Mouse (Mus musculus) brain, adult 10 weeks (tissue): ENCODE data around the gene Fam69b. TPM values are rescaled to one million over a fixed set of nuclear protein-coding genes. Genes with fewer than 3 reads are reported as not detected.

Source experiments
- polyA plus RNA-seq: library from polyadenylated mRNA; stranded (reverse); fragments of 350-450 nt; fragmentation: Illumina TruSeq; extraction: RNeasy Lipid Tissue Mini Kit (QIAGEN cat#74804); gene quantifications from one replicate; pipeline ENCODE4 v1.2.3, GENCODE M21; 2015; ENCODE audit warnings: low read depth, low replicate concordance

Gene Fam69b
- 82.0 TPM for polyA plus RNA-seq

DNA sequence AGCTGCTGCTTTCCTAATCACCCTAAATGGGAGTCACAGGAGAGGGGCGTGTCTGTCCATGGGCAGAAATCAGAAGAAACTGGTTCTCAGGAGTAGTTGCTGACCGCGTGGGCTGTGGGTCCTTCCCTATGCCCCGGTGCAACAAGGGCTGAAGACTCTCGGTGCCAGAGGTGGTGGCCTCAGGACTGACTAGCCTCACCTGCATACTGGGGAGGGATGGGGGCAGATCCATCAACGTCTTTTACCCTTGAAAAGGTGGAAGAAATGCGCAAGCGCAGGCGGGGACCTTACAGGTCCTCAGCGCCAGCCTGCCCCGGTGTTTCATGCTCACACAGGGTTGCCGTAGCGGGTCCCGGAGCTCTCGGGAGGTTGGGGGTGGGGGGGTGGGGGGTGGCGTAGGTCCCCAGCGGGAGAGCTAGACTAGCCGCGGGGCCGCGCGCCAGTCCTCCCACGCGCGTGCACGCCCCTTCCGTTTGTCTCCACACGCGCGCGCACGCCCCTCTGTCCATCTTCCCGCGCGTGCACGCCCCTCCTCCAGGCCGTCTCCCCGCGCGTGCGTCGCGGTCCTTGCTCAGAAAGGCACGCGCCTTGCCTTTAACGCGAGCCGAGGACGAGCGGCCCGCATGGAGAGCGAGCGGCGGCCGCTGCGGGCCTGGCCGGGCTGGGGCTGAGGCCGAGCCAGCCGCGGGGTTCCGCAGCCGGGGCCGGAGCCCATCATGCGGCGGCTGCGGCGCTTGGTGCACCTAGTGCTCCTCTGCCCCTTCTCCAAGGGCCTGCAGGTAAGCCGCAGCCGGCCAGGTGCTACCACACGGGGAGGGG is at the start of gene Fam69b:
TSS of gene Fam69b (plus strand) at position 537 of the 819 bp plus-strand sequence.

DNA sequence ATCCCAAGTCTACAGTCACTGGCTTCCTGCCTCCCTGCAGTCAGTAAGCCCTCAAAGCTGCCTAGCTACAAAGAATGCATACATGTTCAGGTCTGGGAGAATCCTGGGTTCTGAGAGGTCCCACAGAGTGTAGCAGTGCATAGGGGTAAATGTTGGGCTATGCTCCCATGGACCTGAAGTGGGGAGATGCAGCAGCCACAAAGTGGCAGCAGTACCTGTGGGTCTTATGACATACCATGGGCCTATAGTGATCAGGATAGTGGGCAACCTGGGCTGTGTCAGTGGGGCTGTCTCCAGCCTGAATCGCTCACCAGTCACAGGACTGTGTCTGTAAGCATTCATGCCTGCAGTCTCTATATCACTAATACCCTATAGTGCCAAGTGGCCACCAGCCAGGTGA is 48.5 kb upstream of the Fam69b start, which contains the start of gene Egfl7:
TSS of gene Egfl7 (plus strand) at position 301 of the 400 bp plus-strand sequence.

DNA sequence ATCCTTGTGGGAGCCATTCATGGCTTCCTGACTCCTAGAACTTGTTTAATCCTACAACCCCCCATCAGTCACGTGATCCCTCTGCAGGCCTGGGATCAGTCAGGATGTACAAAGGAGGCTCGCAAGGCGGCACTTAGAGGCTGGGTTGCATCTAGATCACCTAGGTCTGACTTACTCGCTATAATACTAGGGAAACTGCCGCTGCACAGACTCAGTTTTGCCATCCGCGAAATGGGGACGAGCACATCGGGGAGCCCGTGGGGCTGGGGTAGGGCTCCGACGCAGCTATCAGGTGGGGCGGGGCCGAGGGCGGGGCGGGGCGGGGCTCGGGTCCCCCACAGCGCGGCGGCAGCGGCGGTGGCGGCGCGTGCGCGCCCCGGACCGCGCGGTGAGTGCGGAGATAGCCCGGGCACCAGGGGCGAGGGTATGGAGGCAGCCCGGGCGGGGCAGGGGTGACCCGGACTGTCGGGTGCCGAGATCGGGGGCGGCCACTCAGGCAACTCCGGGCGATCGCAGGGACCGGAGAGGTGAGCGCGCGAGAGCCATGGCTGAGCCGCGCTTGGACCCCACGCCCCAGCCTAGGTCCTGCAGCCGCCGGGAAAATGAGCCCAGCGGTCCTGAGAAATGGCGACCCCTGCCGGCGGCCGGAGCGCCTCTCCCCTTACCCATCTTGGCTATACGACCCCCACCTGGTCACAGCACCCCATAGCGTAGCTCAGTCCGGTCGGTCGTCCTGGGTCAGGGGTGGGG is 41.8 kb upstream of the Fam69b start, which contains the start of gene Gm20532:
TSS of gene Gm20532 (plus strand) at position 346 of the 750 bp plus-strand sequence.

DNA sequence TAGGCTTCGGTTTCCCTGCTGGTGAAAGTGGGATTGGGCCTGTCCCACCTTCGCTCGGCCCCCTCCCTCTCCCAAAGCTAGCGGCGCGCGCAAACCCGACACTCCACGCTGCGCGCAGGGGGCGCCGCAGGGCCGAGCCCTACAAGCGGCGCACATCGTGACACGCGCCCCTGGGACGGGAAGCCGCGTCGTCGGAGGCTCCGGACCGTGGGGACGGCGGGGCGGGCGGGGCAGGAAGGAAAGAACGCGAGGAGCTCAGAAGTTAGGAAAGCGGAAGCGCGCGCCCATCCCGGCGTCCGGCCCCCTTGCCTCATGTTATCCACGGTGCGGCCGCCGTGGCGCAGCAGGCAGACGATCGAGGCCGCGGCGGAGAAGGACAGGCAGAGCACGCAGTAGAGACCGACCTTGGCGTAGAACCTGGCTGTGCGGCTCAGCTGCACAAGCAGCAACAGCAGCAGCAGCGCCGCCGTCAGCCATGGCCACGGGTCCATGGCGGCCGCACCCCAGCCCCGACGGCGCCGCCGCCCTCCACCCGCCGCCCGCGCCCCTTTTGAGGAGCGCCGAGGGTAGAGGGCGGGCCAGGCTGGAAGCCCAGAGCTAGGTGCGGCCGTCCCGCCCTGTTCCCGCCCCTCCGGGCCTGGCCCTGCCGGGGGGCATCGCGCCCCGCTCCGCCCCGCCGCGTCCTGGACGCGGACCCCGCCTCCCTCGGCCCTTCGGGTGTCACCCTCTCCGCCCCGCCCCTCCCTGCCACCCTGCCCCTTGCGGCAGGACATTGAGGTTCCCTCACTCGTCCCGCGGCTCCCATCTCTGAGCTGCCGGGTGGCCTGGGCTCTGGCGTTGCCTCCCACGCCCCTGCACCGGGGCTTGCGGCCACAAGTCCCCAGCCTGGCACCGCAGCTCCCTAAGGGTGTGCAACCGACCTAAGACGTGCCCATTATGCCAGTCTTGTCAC is 24.3 kb upstream of the Fam69b start, which contains the start of gene Agpat2:
TSS of gene Agpat2 (minus strand) at position 698 of the 952 bp plus-strand sequence.

GRCm38 (mm10) chr2:26671182-26671581 is 42.9 kb downstream of the Fam69b start, which contains the start of gene Lcn4:
Lcn4 (minus strand) TSS chr2:26671282.

Other genes starting within 250 kb of the Fam69b start
- 45.4 TPM for gene Snapc4, start 247.8 kb upstream of the Fam69b start, polyA plus RNA-seq
- gene Entr1, start 239.1 kb upstream of the Fam69b start, polyA plus RNA-seq, result 131 TPM
- gene Pmpca, start 239.1 kb upstream of the Fam69b start, polyA plus RNA-seq, result 81.1 TPM
- 18.1 TPM for gene Inpp5e, start 219.3 kb upstream of the Fam69b start, polyA plus RNA-seq
- gene Sec16a, start 183.2 kb upstream of the Fam69b start, polyA plus RNA-seq, result 26.0 TPM
- gene Notch1, start 111.8 kb upstream of the Fam69b start, polyA plus RNA-seq, result 7.8 TPM
- gene Egfl7, start 48.4 kb upstream of the Fam69b start, polyA plus RNA-seq, result 88.0 TPM
- not detected for gene Gm20532, start 41.8 kb upstream of the Fam69b start, polyA plus RNA-seq
- 1.7 TPM for gene Agpat2, start 24.0 kb upstream of the Fam69b start, polyA plus RNA-seq
- not detected for gene Lcn4, start 42.8 kb downstream of the Fam69b start, polyA plus RNA-seq
- not detected for gene Abo, start 236.5 kb downstream of the Fam69b start, polyA plus RNA-seq